Mouse (Mus musculus) activated CD4-positive, CD25-positive, alpha-beta regulatory T cell, adult 9 weeks (primary cell): ENCODE data around the gene Gm156. TPM values are rescaled to one million over a fixed set of nuclear protein-coding genes. Genes with fewer than 3 reads are reported as not detected.

Experiments used
- polyA plus RNA-seq: library from polyadenylated mRNA; unstranded; fragments of 100-300 nt; shearing (Covaris generic); gene quantifications from one replicate; pipeline ENCODE4 v1.2.1, GENCODE M21; 2017

Gene Gm156
- polyA plus RNA-seq = not detected

GRCm38 (mm10) chr6:129784170-129784569 lies at the start of gene Gm156:
Gm156 (minus strand) TSS chr6:129784270.

GRCm38 (mm10) chr6:129740069-129740721 lies 43.9 kb downstream of the Gm156 start, which contains the start of gene Klri2:
Klri2 (minus strand) TSS chr6:129740484.

GRCm38 (mm10) chr6:129717032-129717431 lies 67.0 kb downstream of the Gm156 start, which contains the start of gene Klri1:
Klri1 (minus strand) TSS chr6:129717132.

Other genes with a start within 250 kb of the Gm156 start
- not detected for gene Klre1, start 206.4 kb downstream of the Gm156 start, polyA plus RNA-seq
- 1.5 TPM for gene Klrd1, start 192.5 kb downstream of the Gm156 start, polyA plus RNA-seq
- 1.5 TPM for gene Klrk1, start 160.4 kb downstream of the Gm156 start, polyA plus RNA-seq
- not detected for gene Klrc3, start 140.9 kb downstream of the Gm156 start, polyA plus RNA-seq
- gene Klrc2, start 123.6 kb downstream of the Gm156 start, polyA plus RNA-seq = 0.15 TPM
- gene Klrc1, start 105.3 kb downstream of the Gm156 start, polyA plus RNA-seq = 1.8 TPM
- gene Klri1, start 67.1 kb downstream of the Gm156 start, polyA plus RNA-seq = not detected
- gene Klri2, start 43.8 kb downstream of the Gm156 start, polyA plus RNA-seq = not detected
- not detected for gene Gm17631, start 78.4 kb upstream of the Gm156 start, polyA plus RNA-seq
- not detected for gene Klra17, start 92.4 kb upstream of the Gm156 start, polyA plus RNA-seq
- not detected for gene Klra5, start 133.4 kb upstream of the Gm156 start, polyA plus RNA-seq
- gene Klra6, start 242.7 kb upstream of the Gm156 start, polyA plus RNA-seq = not detected